Mouse (Mus musculus): ENCODE measurements around the gene Gm1043. TPM values are rescaled to one million over a fixed set of nuclear protein-coding genes. Genes with fewer than 3 reads are reported as not detected.
A peak's percentile ranks its signal among the peaks of the same experiment; 100 is the strongest.

Gm1043 gene
- polyA plus RNA-seq, 1 experiment from 2014 or later = 4.3 TPM

DNA sequence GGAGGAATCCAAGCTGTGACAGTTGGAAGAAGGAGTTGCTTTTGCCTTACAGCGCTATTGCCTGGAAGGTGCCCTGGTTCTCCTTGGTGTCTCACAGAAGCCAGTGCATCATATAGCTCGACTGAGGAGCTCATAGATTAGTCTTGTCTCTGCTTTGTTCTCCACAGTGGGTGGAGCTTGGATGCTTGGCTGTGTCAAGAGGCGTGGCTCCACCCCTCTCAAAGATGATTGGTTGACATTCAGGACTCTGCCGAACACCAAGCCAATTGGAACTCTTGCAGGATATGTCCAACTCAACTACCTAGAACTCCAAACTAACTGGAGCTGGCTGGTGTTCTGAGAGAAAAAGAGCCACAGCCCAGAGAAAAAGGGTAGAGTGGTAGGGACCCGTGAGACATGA is 134.4 kb downstream of the Gm1043 start:
- no peak overlapping the region for H3K9ac ChIP-seq (replicated peaks; ENCODE audit: low read depth, low read length)

DNA sequence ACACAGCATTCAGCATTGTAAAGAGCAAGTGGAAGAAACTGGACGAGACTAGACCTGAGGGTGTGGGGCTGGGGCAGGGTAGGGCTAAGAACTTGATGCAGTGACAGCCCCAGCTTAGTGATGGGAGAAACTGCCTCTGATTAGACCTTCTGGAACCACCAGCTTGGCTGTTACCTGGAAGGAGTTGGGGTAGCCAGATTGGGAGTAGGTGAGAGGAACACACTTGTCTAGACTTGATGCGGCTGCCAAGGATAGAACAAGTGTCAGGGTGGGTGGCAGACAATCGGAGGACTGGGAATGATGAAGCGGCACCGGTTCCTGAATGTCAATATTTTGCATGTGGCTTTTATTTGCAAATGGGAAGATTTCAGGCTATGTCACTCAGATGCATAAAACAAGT is 135.4 kb downstream of the Gm1043 start:
- no peaks in the 10 kb centered on the region for H3K9me3 ChIP-seq (ENCODE audit: control insufficient read depth, low read length)
- H3K4me2 ChIP-seq (ENCODE audit: low read length) = no peak overlapping the region

More for the DNA sequence above, 134.4 kb downstream of the Gm1043 start:
- no peaks in the 10 kb centered on the region; the same call in 1 of the 2 replicates for H3K4me1 ChIP-seq (replicated peaks; ENCODE audit: control insufficient read depth, insufficient read depth, low read length)
- H3K27ac ChIP-seq (ENCODE audit: low read length) = no peak overlapping the region
- no peak overlapping the region for H3K4me3 ChIP-seq (replicated peaks; ENCODE audit: low read length)
- H3K4me2 ChIP-seq (ENCODE audit: low read length) = no peak overlapping the region
- H3K27me3 ChIP-seq (replicated peaks; ENCODE audit: control insufficient read depth, insufficient read depth, low read length) = no peaks in the 10 kb centered on the region
- H3K36me3 ChIP-seq (ENCODE audit: control insufficient read depth, insufficient read depth) = no peaks in the 10 kb centered on the region
- H3K9me3 ChIP-seq (ENCODE audit: control insufficient read depth, low read length) = no peaks in the 10 kb centered on the region
- WGBS = 44% methylated on average over 5 of the region's 5 CpGs
- no peak for ATAC-seq

DNA sequence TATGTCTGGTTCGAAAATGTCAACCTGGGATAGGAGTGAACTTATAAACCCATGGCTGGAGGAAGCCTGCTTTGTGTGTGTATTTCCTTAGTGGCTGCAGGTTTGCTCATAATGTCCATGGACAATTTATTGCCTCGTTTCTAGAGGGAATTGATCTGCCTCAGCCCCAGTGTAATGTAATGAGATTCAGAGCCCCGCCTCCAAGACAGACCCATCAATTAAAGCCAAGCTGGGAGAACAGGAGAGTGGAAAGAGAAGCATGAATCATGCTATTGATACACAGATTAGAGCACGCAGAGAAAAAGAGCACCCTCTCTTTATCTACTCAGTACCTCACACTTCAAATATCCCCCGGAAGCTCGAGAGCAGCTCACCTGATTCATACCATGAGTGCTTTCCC is 136.4 kb downstream of the Gm1043 start:
- Histone ChIP-seq H3K9me3 (ENCODE audit: control insufficient read depth, low read length) (no peaks in the 10 kb centered on the region), H3K4me3 (replicated peaks; ENCODE audit: low read length) (no peak overlapping the region), H3K4me2 (ENCODE audit: low read length) (no peak overlapping the region), H3K4me1 (replicated peaks; ENCODE audit: control insufficient read depth, insufficient read depth, low read length) (no peaks in the 10 kb centered on the region; the same call in 1 of the 2 replicates), H3K9ac (replicated peaks; ENCODE audit: low read depth, low read length) (no peak overlapping the region), H3K27ac (ENCODE audit: low read length) (no peak overlapping the region), H3K36me3 (ENCODE audit: control insufficient read depth, insufficient read depth) (no peaks in the 10 kb centered on the region), H3K27me3 (replicated peaks; ENCODE audit: control insufficient read depth, insufficient read depth, low read length) (no peaks in the 10 kb centered on the region)
- 27% methylated on average over 6 of the region's 6 CpGs for WGBS
- ATAC-seq = 0 out of 2 replicates have a peak, but pooled peaks have one; percentile 38

More for the DNA sequence above, 135.4 kb downstream of the Gm1043 start:
- Histone ChIP-seq H3K9ac (replicated peaks; ENCODE audit: low read depth, low read length) (no peak overlapping the region), H3K36me3 (ENCODE audit: control insufficient read depth, insufficient read depth) (no peaks in the 10 kb centered on the region), H3K4me1 (replicated peaks; ENCODE audit: control insufficient read depth, insufficient read depth, low read length) (no peaks in the 10 kb centered on the region; the same call in 1 of the 2 replicates), H3K27ac (ENCODE audit: low read length) (no peak overlapping the region), H3K4me3 (replicated peaks; ENCODE audit: low read length) (no peak overlapping the region), H3K27me3 (replicated peaks; ENCODE audit: control insufficient read depth, insufficient read depth, low read length) (no peaks in the 10 kb centered on the region)
- ATAC-seq = no peak
- 79% methylated on average over 5 of the region's 5 CpGs for WGBS

DNA sequence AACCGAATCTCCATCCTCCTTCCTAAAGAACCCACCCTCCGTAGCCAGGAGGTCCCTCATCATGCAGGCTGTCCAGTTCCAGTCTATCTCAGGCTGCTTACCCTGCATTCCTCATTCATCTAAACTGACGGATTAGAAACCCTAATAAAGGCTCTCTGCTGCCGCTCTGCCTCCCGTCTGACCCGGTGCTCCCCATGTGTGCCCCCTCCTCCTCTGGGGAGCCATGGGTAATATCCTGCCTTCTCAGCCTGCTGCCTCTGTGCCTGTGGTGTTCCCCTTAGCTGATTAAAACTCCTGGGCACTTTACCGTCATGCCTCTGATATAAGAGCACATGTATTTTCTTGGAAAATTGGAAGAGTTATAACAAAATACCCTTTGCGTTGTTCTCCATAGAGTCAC is 137.1 kb downstream of the Gm1043 start:
- Histone ChIP-seq H3K27ac (ENCODE audit: low read length) (no peak overlapping the region), H3K9me3 (ENCODE audit: control insufficient read depth, low read length) (no peaks in the 10 kb centered on the region), H3K4me1 (replicated peaks; ENCODE audit: control insufficient read depth, insufficient read depth, low read length) (no peaks in the 10 kb centered on the region; the same call in 1 of the 2 replicates), H3K36me3 (ENCODE audit: control insufficient read depth, insufficient read depth) (no peaks in the 10 kb centered on the region), H3K9ac (replicated peaks; ENCODE audit: low read depth, low read length) (no peak overlapping the region), H3K4me3 (replicated peaks; ENCODE audit: low read length) (no peak overlapping the region), H3K27me3 (replicated peaks; ENCODE audit: control insufficient read depth, insufficient read depth, low read length) (no peaks in the 10 kb centered on the region), H3K4me2 (ENCODE audit: low read length) (no peak overlapping the region)
- no peak for ATAC-seq
- WGBS = 50% methylated on average over 8 of the region's 8 CpGs

DNA sequence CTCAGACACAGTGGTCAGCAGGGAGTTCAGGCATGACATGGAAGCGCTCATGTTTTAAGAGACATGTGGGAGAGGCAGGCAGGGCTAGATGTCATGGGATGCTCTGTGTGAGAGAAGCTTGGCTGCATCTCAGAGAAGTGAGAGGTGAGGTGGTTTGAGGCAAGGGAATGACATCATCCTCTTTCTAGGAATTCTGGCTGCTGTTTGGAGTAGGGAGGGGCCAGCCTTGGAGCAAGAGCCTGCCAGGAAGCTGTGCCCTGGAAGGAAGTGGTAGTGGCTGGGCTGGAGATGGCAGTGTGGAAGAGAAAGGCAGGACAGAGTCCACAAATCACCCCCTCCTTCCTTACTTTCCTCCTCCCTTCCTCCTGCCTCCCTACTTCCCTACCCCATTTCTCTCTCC is 140.5 kb downstream of the Gm1043 start:
- H3K27ac ChIP-seq (ENCODE audit: low read length) = no peak overlapping the region
- no peaks in the 10 kb centered on the region for H3K36me3 ChIP-seq (ENCODE audit: control insufficient read depth, insufficient read depth)
- no peak for ATAC-seq
- no peak overlapping the region for H3K9ac ChIP-seq (replicated peaks; ENCODE audit: low read depth, low read length)
- no peak overlapping the region for H3K4me2 ChIP-seq (ENCODE audit: low read length)
- H3K27me3 ChIP-seq (replicated peaks; ENCODE audit: control insufficient read depth, insufficient read depth, low read length) = no peaks in the 10 kb centered on the region
- H3K4me1 ChIP-seq (replicated peaks; ENCODE audit: control insufficient read depth, insufficient read depth, low read length) = no peaks in the 10 kb centered on the region; the same call in 1 of the 2 replicates
- no peaks in the 10 kb centered on the region for H3K9me3 ChIP-seq (ENCODE audit: control insufficient read depth, low read length)
- WGBS = 85% methylated on average over 1 of the region's 1 CpGs
- no peak overlapping the region for H3K4me3 ChIP-seq (replicated peaks; ENCODE audit: low read length)

DNA sequence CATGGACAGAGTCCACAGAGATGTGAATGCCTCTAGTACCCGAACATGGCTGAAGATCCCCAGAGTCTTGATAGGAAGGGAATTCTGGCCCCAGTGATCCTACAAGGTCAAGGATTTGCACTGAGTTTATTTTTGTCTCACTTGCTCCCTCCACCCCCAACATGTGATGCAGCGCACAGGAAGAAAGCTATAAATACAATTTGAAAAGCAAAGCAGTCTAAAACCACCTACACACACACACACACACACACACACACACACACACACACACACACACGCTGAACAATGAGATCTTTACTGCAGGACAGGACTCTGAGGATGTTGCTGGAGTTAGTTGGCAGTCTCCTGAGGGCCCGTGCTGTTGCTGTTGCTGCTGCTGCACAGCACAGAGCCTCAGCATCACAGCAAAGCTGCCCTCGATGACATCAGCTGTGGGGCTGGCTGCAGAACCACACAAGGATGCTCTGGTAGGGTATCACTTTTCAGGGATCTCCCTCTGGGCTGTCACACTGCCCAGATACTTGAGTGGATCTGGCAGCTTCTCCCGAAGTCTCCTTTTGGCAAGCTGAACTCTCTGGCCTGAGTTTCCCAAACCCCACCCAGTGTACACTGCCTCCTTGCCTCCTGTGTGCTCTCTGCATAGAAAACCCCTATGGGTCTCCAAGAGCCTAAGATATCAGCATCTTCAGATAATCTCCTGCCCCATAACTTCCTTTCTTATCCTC is 142.9 kb downstream of the Gm1043 start:
- H3K9me3 ChIP-seq (ENCODE audit: control insufficient read depth, low read length) = no peaks in the 10 kb centered on the region
- 63% methylated on average over 6 of the region's 6 CpGs for WGBS
- H3K4me1 ChIP-seq (replicated peaks; ENCODE audit: control insufficient read depth, insufficient read depth, low read length) = no peaks in the 10 kb centered on the region

DNA sequence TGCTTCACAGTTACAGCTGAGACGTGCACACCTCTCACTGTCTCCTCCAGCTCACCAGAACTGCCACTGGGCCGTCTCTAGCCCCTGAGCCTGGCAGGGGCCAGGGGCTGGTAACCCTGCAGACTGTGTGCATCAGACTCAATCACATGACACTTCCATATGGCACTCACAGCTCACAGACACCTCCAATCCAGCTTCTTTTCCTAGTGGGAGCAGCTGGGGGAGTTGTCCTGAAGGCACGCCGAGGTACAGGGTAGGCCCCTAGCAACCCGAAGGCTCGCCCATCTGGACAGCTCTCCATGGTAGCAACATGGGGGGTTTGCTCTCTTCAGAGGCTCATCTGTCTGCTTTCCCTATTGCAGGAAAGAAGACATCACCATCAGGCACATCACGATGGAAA is 143.7 kb downstream of the Gm1043 start:
- no peak overlapping the region for H3K4me2 ChIP-seq (ENCODE audit: low read length)
- no peaks in the 10 kb centered on the region for H3K4me1 ChIP-seq (replicated peaks; ENCODE audit: control insufficient read depth, insufficient read depth, low read length)
- H3K4me3 ChIP-seq (replicated peaks; ENCODE audit: low read length) = no peak overlapping the region
- no peak for ATAC-seq
- WGBS = 68% methylated on average over 7 of the region's 7 CpGs
- H3K36me3 ChIP-seq (ENCODE audit: control insufficient read depth, insufficient read depth) = no peaks in the 10 kb centered on the region
- no peak overlapping the region for H3K27ac ChIP-seq (ENCODE audit: low read length)
- H3K27me3 ChIP-seq (replicated peaks; ENCODE audit: control insufficient read depth, insufficient read depth, low read length) = peaks cover under 1% of the 10 kb centered on the region; the same call in 1 of the 2 replicates
- no peak overlapping the region for H3K9ac ChIP-seq (replicated peaks; ENCODE audit: low read depth, low read length)
- H3K9me3 ChIP-seq (ENCODE audit: control insufficient read depth, low read length) = no peaks in the 10 kb centered on the region

More for the DNA sequence above, 142.9 kb downstream of the Gm1043 start:
- H3K9ac ChIP-seq (replicated peaks; ENCODE audit: low read depth, low read length) = no peak overlapping the region
- H3K36me3 ChIP-seq (ENCODE audit: control insufficient read depth, insufficient read depth) = no peaks in the 10 kb centered on the region
- no peak overlapping the region for H3K4me3 ChIP-seq (replicated peaks; ENCODE audit: low read length)
- no peak overlapping the region for H3K27ac ChIP-seq (ENCODE audit: low read length)
- no peak overlapping the region for H3K4me2 ChIP-seq (ENCODE audit: low read length)
- ATAC-seq = no peak
- no peaks in the 10 kb centered on the region; the same call in 1 of the 2 replicates for H3K27me3 ChIP-seq (replicated peaks; ENCODE audit: control insufficient read depth, insufficient read depth, low read length)

DNA sequence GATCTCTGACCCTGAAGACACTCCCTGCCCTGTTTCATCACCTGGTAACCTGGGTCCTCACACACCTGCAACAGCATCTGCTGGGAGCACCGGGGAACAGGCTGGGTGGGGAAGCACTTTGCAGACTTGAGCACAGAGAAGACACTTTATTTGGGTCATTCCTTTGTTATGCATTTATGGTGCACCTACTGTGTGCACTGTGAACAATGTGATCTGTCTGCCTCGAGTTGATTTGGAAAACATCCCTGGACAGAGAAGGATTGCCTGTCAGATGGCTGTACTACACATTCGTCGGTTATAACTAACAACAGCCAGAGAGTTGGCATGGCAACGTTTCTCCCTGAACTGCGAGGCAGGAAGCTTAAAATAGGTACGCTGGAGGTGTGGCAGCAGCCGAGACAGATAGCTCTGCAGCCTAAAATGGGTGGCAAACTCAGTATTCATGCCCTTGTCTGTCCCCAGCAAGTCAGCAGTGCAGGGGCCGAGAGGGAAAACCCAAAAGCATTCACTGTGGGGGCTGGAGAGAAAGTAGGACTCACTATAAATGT is 147.9 kb downstream of the Gm1043 start:
- 44% methylated on average over 9 of the region's 9 CpGs for WGBS
- no peaks in the 10 kb centered on the region for H3K36me3 ChIP-seq (ENCODE audit: control insufficient read depth, insufficient read depth)
- H3K9ac ChIP-seq (replicated peaks; ENCODE audit: low read depth, low read length) = no peak overlapping the region
- no peak overlapping the region for H3K4me3 ChIP-seq (replicated peaks; ENCODE audit: low read length)
- H3K27me3 ChIP-seq (replicated peaks; ENCODE audit: control insufficient read depth, insufficient read depth, low read length) = peaks cover 3% of the 10 kb centered on the region; the same call in 1 of the 2 replicates
- H3K27ac ChIP-seq (ENCODE audit: low read length) = 0 out of 2 replicates have a peak overlapping the region, but pooled peaks have one; percentile 13
- no peak overlapping the region for H3K4me2 ChIP-seq (ENCODE audit: low read length)
- H3K9me3 ChIP-seq (ENCODE audit: control insufficient read depth, low read length) = no peaks in the 10 kb centered on the region
- no peaks in the 10 kb centered on the region for H3K4me1 ChIP-seq (replicated peaks; ENCODE audit: control insufficient read depth, insufficient read depth, low read length)
- peak; percentile 71 for ATAC-seq

DNA sequence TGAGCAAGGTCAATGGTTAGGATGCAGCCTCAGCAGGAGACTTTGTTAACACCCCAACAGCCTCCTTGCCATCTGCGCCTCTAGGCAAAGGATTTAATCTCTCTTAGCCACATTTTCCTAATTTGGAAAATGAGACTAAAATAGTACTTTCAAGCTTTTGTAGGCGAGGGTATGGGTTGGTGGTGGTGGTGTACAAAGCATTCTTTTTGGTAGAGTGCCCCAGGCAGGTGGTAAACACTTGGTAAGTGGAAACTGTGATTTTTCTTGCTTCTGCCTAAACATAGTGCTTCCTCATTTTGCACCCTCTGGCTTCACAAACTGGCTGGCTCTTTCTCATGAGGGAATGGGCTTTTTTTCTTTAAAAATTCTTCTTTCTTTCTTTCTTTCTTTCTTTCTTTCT is 153.5 kb downstream of the Gm1043 start:
- H3K27ac ChIP-seq (ENCODE audit: low read length) = no peak overlapping the region
- no peak overlapping the region for H3K4me3 ChIP-seq (replicated peaks; ENCODE audit: low read length)
- no peaks in the 10 kb centered on the region for H3K9me3 ChIP-seq (ENCODE audit: control insufficient read depth, low read length)
- no peaks in the 10 kb centered on the region for H3K36me3 ChIP-seq (ENCODE audit: control insufficient read depth, insufficient read depth)
- peaks cover 19% of the 10 kb centered on the region for H3K4me1 ChIP-seq (replicated peaks; ENCODE audit: control insufficient read depth, insufficient read depth, low read length)
- no peak overlapping the region for H3K4me2 ChIP-seq (ENCODE audit: low read length)
- ATAC-seq = no peak
- H3K9ac ChIP-seq (replicated peaks; ENCODE audit: low read depth, low read length) = no peak overlapping the region
- H3K27me3 ChIP-seq (replicated peaks; ENCODE audit: control insufficient read depth, insufficient read depth, low read length) = peaks cover 20% of the 10 kb centered on the region
- WGBS = 35% methylated on average over 2 of the region's 2 CpGs

All from forebrain, embryonic 16.5 days (tissue).